Mouse (Mus musculus) spleen, adult 2 months (tissue): ENCODE measurements around the gene Cdkl3.

Source experiments
- CTCF ChIP-seq: fragments of 200-500 bp; IDR thresholded peaks from 2 replicates; pipeline ENCODE4 v1.5.1; 2011; ENCODE audit warnings: mild to moderate bottlenecking, inconsistent platforms; ENCODE audit not compliant: insufficient read depth, insufficient read length, insufficient replicate concordance; ENCODE audit errors: extremely low read depth
- POLR2A ChIP-seq: fragments of 200-500 bp; IDR thresholded peaks from 2 replicates; pipeline ENCODE4 v1.6.1; 2011; ENCODE audit warnings: low read depth, low read length, inconsistent platforms

DNA sequence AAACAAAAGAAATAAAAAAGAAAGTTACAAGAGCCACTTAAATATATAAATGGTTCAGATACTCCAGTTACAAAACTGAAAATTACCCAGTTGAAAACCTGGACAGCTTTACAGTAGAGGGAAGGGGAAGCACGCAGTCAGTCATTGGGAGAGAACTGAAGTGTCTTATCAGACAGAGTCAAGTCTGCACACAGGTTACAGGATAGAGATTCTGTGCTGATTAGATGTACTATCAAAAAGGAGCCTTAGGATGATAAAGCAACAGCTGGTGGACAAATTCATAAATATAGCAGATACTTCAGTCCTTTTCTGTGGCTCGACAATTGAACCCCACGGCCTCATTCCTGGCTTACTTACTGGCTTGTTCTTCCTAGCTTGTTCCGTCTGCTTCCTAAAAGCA lies 56.3 kb downstream of the Cdkl3 start:
- TF ChIP-seq CTCF (no peak), POLR2A (no peak)
